Mouse (Mus musculus) layer of hippocampus, postnatal 36 days (tissue): ENCODE data around the gene Zbtb32. TPM values are rescaled to one million over a fixed set of nuclear protein-coding genes. Genes with fewer than 3 reads are reported as not detected.
A peak's percentile ranks its signal among the peaks of the same experiment; 100 is the strongest.

Source experiments
- DNase-seq, 2 experiments: peaks; one replicate each; pipeline ENCODE4 v3.0.0; 2022
- total RNA-seq, 2 experiments: library from RNA; stranded (reverse); gene quantifications; 2 replicates each; pipeline ENCODE4 v1.2.3; 2021

Gene Zbtb32
- total RNA-seq, 2 experiments from 2014 or later, result not detected

- peak; percentile 89 to 92 for DNase-seq
These were observed 1.2 kb upstream of the Zbtb32 start for GRCm38 (mm10) chr7:30599933-30600353.

- DNase-seq, result no peak
These were observed 1.9 kb downstream of the Zbtb32 start for GRCm38 (mm10) chr7:30596811-30597210.

- no peak for DNase-seq
These were observed 2.6 kb downstream of the Zbtb32 start for GRCm38 (mm10) chr7:30596093-30596492.

- DNase-seq, result no peak
These were observed 4.1 kb downstream of the Zbtb32 start for GRCm38 (mm10) chr7:30594510-30595024.

- no peak for DNase-seq
These were observed 4.9 kb downstream of the Zbtb32 start for GRCm38 (mm10) chr7:30593579-30594509.

DNA sequence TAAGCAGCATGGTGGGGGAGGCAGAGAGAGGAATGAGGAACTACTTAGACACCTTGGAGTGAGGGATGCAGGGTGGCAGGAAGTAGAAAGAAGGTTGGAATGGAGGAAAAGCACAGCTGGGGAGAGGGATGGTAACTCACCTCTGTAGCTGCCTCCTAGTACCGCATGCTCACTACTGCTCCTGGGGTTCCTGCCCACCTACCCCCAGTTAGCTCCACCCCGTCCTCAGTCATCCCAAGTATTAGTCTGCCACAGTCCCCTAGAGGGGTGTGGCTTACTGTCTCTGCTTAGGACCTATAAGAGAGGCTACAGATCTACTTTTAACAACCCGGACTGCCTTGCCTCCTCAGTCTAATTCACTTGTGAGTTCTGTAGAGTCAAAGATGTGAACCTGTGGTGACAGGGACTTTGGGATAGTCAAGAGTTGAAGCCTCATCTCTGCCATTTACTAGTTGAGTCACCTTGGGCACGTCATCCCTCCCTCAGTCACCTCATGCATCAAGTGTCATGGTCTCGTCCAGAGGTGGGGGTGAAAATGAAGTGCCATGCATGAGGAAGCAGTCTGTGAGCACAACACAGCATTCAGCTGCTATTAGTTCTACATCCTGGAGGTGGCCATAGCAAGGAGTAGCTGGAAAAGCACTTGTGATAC is 5.8 kb downstream of the Zbtb32 start:
- no peak for DNase-seq

DNA sequence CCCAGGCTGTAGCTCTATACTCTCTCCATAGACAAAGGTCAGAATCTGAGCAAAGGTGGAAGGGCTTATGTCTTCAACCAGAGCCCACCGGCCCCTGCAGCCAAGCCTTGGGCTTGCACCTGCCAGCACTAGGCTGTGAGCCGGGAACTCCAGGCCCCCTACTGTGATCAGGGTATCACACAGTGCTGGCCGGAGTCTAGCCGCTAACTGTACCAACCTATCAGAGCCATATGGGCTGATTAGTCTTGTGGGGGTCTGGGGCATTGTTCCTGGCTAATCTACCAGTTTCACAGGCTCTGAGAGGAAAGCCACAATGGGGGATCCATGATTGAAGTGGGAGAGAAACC is 7.1 kb downstream of the Zbtb32 start:
- DNase-seq, result no peak

DNA sequence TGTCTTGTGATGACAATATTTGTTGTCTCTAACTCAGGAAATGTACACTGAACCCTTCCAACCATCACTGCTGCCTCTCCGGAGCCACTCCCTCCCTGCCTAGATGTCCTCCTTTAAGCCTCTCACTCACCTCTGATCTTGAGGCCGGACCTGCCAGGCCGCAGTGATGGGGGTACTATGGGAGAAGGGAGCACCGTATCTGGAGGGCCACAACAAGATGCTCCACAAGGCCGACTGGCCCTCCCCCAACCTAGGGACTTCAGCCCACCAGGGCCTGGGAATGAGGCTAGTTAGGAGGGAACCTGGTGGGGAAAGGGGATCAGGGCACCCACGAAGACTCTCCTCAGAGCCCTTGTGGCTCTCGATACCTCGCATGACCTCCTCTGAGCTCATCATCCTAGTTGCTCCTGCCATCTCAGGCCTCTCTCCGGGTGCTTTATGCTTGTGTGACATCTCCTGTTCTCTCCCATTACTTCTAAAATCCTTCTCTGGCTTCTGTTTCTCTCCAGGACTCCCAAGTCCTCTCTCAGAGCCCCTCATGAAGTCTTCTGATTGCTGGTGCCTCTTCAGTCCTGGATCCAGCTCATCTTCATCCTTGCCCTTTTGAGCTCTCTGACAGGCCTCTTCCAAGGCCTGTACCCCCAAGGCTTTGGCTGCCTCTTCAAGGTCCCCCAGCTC is 7.6 kb downstream of the Zbtb32 start:
- DNase-seq, result no peak

- DNase-seq, result peak; percentile 80
These were observed 9.0 kb downstream of the Zbtb32 start for GRCm38 (mm10) chr7:30589435-30590301.

GRCm38 (mm10) chr7:30588676-30589434 is 9.9 kb downstream of the Zbtb32 start, which contains the start of gene Kmt2b:
Kmt2b (minus strand) TSS chr7:30588726.
- peak; percentile 96 for DNase-seq

GRCm38 (mm10) chr7:30587842-30588667 is 10.7 kb downstream of the Zbtb32 start:
- peak; percentile 59 to 65 for DNase-seq

GRCm38 (mm10) chr7:30586455-30587020 is 12.2 kb downstream of the Zbtb32 start:
- DNase-seq, result no peak

- no peak for DNase-seq
These were observed 13.5 kb downstream of the Zbtb32 start for GRCm38 (mm10) chr7:30585170-30585569.

DNA sequence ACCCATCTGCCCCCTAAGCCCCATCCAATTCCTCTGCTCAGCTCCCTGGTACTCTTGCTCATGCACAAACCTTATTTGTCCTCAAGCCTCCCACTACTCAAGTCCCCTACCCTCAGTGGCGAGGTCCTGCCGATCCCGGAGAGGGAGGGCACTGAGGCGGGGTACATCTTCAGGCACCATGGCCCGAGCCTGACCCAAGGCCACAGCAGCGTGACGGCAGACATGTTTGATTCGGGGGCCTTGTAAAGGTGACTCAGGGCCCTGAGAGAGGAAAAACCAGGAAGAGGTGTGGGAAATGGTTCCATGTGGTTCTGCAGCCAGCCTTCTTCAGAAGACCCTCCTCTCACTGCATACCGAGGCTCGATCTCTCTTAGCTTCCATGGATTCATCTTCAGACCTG is 14.4 kb downstream of the Zbtb32 start:
- DNase-seq, result no peak

- DNase-seq, result no peak
These were observed 17.2 kb downstream of the Zbtb32 start for GRCm38 (mm10) chr7:30581547-30581946.

- DNase-seq, result no peak
These were observed 18.8 kb downstream of the Zbtb32 start for GRCm38 (mm10) chr7:30579950-30580349.

DNA sequence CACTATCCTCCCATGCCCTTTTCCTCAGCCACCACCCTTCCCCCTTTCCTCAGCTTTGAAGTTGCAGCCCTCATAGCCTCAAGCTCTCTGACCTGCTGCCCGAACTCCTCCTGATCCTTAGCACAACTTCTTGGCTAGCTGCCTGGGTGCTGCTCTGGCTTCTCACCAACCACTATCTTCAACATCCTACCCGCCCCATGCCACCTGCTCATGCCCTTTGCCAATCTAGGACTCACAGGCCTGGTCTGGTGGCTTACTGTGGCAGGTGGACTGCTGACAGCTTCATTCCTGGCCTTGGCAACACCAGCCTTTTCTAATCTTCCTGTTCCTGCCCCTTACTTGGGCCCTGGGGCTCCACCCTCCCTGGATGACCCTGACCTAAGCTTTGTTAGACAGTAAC is 25.7 kb downstream of the Zbtb32 start:
- no peak for DNase-seq

GRCm38 (mm10) chr7:30572389-30572788 is 26.3 kb downstream of the Zbtb32 start:
- DNase-seq, result no peak

- no peak for DNase-seq
These were observed 31.2 kb downstream of the Zbtb32 start for GRCm38 (mm10) chr7:30567555-30567954.

GRCm38 (mm10) chr7:30566033-30566432 is 32.7 kb downstream of the Zbtb32 start:
- DNase-seq, result no peak
